Mouse (Mus musculus) C2C12 (cell line): ENCODE measurements around the gene Lyrm1.

Source experiments
- CTCF ChIP-seq: IDR thresholded peaks from one replicate; pipeline ENCODE4 v1.5.1; 2011; ENCODE audit not compliant: control insufficient read depth, insufficient read depth, insufficient read length
- MYOG ChIP-seq: IDR thresholded peaks from one replicate; pipeline ENCODE4 v1.6.1; 2011; ENCODE audit not compliant: control insufficient read depth, insufficient read length; ENCODE audit errors: extremely low read depth
- USF1 ChIP-seq: IDR thresholded peaks from one replicate; pipeline ENCODE4 v1.6.1; 2011; ENCODE audit warnings: low read depth, mild to moderate bottlenecking, control low read depth, moderate library complexity

DNA sequence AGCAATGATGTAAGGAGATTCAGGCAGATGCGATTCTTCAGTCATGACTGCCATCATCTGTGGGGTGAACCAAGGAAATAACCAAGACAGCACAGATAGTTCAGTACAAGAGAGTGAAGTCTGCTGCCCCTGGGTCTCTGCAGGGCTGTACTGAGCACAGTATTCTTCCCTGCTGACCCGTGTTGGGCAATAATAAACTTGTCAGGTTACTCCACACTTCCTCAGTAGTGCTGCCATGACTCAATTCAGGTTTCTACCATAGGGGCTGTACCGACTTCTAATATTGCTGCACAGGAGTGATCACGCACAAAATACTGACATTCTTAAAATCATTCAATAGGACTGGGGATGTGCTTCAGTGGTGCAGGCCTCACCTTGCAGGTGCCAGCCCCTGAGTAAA is 16.5 kb upstream of the Lyrm1 start:
- TF ChIP-seq MYOG, result no peak
- TF ChIP-seq CTCF, result no peak
- TF ChIP-seq USF1, result no peak
